Mouse (Mus musculus) CH12F3 (cell line): Measurements from ENCODE around the gene Xpnpep2.

Experiments used
- in situ Hi-C: fragments of 300-500 bp; cut with MboI; formaldehyde crosslinking; loops from 2 replicates; pipeline ENCODE4 v1.14.3; 2020; ENCODE audit warnings: low sequenced_read_pairs

Gene Xpnpep2

DNA sequence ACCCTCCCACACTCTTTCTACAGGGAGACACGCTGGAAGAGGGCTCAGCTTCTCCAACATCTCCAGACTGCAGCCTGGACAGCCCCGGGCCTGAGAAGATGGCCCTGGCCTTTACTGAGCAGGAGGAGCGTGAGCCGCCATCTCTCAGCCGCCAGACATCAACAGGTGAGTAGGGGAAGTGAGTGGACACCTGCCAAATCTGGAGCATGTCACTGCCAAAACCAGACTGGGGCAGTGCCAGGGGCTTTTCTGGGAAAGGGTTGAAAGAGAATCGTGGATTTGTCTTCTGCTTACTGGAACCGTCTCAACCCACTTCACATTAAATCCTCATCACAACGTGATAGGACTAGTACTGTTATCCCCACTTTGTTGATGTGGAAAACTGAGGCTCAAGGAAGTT, 48.9 kb downstream of the Xpnpep2 start:
- in situ Hi-C loops, result no loop called here

DNA sequence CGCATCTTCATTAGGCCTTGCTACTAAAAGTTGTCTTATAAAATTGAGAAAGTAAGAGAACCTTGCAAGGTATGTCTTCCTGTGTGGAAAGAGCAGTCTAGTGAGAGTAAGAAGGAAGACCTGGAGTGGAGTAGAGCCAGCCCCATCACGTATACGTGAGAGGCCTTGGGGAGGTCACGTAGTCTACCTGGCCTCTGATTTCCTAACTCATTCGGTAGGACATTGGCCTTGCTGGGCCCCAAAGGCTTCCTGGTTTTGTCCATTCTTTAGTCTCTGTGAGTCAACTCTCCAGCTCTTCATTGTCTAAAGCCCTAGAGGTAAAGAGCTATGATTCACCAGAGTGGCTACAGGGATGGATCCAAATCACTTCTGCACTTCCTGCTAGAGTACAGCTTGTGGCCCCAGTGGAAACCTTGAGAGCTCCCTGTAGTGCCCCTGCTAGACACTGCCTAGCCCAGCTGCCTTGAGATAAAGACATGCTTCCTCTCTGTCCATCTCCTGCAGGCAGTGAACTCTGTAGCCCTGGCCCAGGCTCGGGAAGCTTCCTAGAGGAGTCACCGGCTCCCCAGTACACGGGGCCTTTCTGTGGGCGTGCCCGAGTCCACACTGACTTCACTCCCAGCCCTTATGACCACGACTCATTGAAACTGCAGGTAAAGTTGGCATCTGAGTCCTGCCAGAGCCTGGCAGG, 49.8 kb downstream of the Xpnpep2 start:
- in situ Hi-C loops, result no loop called here

DNA sequence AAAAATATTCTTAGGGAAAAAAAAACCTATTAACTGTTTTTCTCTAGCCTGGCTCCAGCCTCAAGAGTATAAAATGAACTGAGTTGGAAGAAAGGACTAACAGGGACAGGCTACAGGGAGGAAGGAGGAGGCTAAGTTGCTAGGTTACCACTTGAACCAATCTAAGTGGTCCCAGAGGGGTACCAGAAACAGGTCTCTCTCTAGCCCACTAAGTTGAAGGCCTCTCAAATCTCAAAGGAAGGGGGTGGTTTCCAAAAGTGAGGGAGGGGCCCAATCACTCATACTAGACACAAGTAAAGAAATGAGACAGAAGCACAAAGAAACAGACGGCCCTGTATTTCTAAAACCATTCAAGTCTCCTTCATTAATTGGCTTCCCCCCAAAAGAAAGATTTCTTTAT, 61.4 kb downstream of the Xpnpep2 start:
- in situ Hi-C loops, result no loop called here

DNA sequence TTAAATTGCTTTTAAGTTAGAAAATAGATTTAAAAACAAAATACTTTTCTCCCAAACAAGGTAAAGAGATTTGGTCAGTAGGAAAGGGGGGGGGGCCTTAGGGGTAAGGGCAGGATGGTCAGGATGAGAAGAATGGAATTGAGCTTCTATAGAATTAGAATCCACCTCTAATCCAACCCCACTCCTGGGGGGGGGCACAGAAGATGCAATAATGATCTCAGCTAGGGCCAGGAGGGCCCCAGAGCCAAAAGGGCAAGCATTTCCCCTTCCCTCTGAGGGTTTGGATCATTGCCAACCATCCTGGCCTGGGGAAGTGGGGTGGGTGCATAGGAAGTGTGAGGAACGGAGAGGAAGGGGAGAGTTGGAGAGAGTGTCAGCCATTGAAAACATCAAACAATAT, 61.8 kb downstream of the Xpnpep2 start:
- in situ Hi-C loops, result no loop called here

DNA sequence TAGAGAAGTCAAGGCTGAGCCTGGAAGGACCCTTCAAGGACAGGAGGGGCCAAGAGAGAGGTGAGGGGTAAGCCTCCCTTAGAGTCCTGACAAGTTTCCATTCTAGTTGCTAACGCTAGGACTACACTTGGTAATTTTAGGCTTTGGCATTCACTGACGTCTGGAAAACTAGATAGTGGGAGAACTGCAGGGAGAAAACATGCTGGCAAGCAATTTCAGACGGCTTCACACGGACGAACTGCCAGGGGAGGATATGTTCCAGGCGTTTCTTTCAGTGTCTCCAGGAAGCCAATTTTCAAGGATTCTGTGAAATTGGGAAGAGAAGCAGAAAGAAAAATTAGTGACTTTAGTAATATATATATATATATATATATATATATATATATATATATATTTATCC, 73.3 kb downstream of the Xpnpep2 start:
- in situ Hi-C loops, result no loop called here

DNA sequence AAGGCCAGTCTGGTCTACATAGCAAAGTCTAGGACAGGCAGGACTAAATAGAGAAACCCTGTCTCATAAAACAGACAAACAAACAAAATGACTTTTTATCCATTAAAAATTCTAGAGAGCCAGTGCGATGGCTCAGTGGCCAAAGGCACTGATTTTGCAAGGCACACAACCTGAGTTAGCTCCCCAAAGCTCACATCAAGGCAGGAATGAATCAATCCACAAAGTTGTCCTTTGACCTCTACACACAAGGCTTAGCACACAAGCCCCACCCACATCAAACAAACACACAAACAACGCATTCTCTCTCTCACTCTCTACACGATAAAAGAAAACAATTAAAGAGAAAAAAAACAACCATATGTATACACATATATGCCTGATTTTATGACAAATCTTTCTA, 76.2 kb downstream of the Xpnpep2 start:
- in situ Hi-C loops, result no loop called here
